In the genomic region with DNA sequence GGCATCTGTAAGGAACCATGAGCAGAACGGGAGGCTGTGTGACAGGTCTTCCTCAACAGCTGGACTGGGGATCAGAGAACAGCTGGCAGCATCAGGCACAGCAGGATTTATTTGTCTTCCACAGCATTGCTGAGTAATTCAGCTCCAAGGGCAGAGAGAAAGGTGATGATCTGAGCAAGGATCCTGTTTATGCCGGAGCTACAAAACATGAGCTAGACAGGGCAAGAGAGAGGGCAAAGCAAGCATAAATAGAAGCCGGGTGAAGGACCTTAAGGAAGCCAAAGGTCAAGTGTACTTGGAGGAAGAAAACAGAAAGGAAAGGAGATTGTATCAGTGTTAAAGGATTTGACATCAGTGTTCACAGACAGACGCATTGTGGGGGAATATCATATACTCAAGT, we compare ENCODE assay signal across 17 mouse cellular contexts.
DNase-seq lines count a peak whose midpoint lies in the region; ATAC-seq lines count a peak whose summit lies in the region.
"Had no signal": no experiment of that assay in that cellular context is flagged by ENCODE, and none has a peak within 500 bp of the region (broad histone marks: within the 10 kb centered on the region; RNA-seq: fewer than 3 reads in every experiment).

No protein-coding gene starts in this region.

- WGBS in kidney, embryonic 16.5 days: 10% methylated on average over 4 of the region's 4 CpGs

- no peaks in the 10 kb centered on the region for H3K36me3 ChIP-seq in kidney, embryonic 16.5 days (ENCODE audit: insufficient read depth, low read length)
- H3K36me3 ChIP-seq: embryonic facial prominence, embryonic 13.5 days; heart, embryonic 10.5 days; hindbrain, embryonic 12.5 days; limb, embryonic 10.5 days; lung, embryonic 15.5 days had no signal

- H3K4me3 ChIP-seq in kidney, embryonic 16.5 days (ENCODE audit: low read length): no peak overlapping the region
- H3K4me3 ChIP-seq: embryonic facial prominence, embryonic 13.5 days; heart, embryonic 10.5 days; hindbrain, embryonic 12.5 days; limb, embryonic 10.5 days; lung, embryonic 15.5 days; megakaryocyte, embryonic 14.5 days had no signal

- H3K4me2 ChIP-seq in kidney, embryonic 16.5 days (replicated peaks; ENCODE audit: low read depth, low read length): no peak overlapping the region
- H3K4me2 ChIP-seq: embryonic facial prominence, embryonic 13.5 days; hindbrain, embryonic 12.5 days; lung, embryonic 15.5 days had no signal

- peak; percentile 54; the same call in 1 of the 2 replicates for ATAC-seq in kidney, embryonic 16.5 days (ENCODE audit: low FRiP score, low TSS enrichment)
- ATAC-seq: forebrain, postnatal 0 days had no signal

- H3K9me3 ChIP-seq in kidney, embryonic 16.5 days (ENCODE audit: low read length): no peaks in the 10 kb centered on the region
- H3K9me3 ChIP-seq: embryonic facial prominence, embryonic 13.5 days; heart, embryonic 10.5 days; hindbrain, embryonic 12.5 days; limb, embryonic 10.5 days; lung, embryonic 15.5 days; megakaryocyte, embryonic 14.5 days had no signal

- peaks cover 9% of the 10 kb centered on the region; the same call in 1 of the 2 replicates for H3K4me1 ChIP-seq in kidney, embryonic 16.5 days (ENCODE audit: insufficient read depth, low read length)
- H3K4me1 ChIP-seq: embryonic facial prominence, embryonic 13.5 days; heart, embryonic 10.5 days; hindbrain, embryonic 12.5 days; megakaryocyte, embryonic 14.5 days had no signal

- DNase-seq in lung, postnatal 10 days: peak; percentile 2
- DNase-seq in lung, adult 18-20 months: no peak
- DNase-seq in kidney, adult 18-20 months: peak; percentile 3
- peak; percentile 3 for DNase-seq in yolk sac, embryonic 10.5 days (ENCODE audit: low spot score)
- DNase-seq in ovary, postnatal 36 days (ENCODE audit: low spot score): no peak
- DNase-seq in urinary bladder, postnatal 4 days (ENCODE audit: low spot score in 2 of 2): no peak
- DNase-seq: cerebellum, adult 2 months; forebrain, postnatal 0 days; right cerebral cortex, adult 18-20 months; thymus, postnatal 4 days had no signal

- no peak overlapping the region for H3K9ac ChIP-seq in kidney, embryonic 16.5 days (replicated peaks; ENCODE audit: low read length)
- H3K9ac ChIP-seq: embryonic facial prominence, embryonic 13.5 days; forebrain, postnatal 0 days; hindbrain, embryonic 12.5 days; lung, embryonic 15.5 days had no signal

- no peaks in the 10 kb centered on the region for H3K27me3 ChIP-seq in kidney, embryonic 16.5 days (ENCODE audit: insufficient read depth, low read length)
- H3K27me3 ChIP-seq: hindbrain, embryonic 12.5 days; lung, embryonic 15.5 days; megakaryocyte, embryonic 14.5 days had no signal

- no peak overlapping the region for H3K27ac ChIP-seq in kidney, embryonic 16.5 days (ENCODE audit: low read length)
- H3K27ac ChIP-seq: embryonic facial prominence, embryonic 13.5 days; heart, embryonic 10.5 days; hindbrain, embryonic 12.5 days; limb, embryonic 10.5 days; lung, embryonic 15.5 days had no signal

Comparison
In these comparisons a context has a peak if more than half of its experiments do, and no peak if none do; other contexts are left out.
1. DNase-seq: peak in lung, postnatal 10 days (single experiment), kidney, adult 18-20 months (single experiment) and yolk sac, embryonic 10.5 days (single experiment); none in lung, adult 18-20 months (0 of 2), ovary, postnatal 36 days (single experiment) and urinary bladder, postnatal 4 days (0 of 2).